ENCODE assay signal across 9 mouse cellular contexts in the genomic region with DNA sequence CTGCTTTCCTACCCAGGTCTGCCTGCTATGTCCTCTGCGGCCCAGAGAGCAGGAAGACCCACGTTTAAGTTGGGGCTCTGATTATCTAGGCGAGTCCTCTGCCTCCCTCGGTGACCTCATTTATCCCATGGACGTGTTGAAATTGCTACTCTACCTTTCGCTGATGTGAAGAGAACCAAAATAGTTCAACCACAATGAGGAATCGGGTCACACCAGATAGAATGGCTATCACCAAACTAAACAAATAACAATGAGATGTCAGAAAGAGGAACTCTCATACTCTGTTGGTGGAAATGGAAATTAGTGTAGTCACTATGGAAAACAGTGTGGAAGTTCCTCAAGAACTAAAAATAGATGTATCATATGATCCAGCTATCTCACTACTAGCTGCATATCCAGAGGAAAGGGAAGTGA. TPM values are rescaled to one million over a fixed set of nuclear protein-coding genes. Genes with fewer than 3 reads are reported as not detected.
DNase-seq lines count a peak whose midpoint lies in the region; ATAC-seq and TF ChIP-seq lines count a peak whose summit lies in the region.
"Had no signal": no experiment of that assay in that cellular context is flagged by ENCODE, and none has a peak within 500 bp of the region (broad histone marks: within the 10 kb centered on the region; RNA-seq: fewer than 3 reads in every experiment).

No protein-coding gene starts in this region.

- no peaks in the 10 kb centered on the region for H3K36me3 ChIP-seq in kidney, postnatal 0 days (ENCODE audit: insufficient read depth, low read length)
- no peaks in the 10 kb centered on the region for H3K36me3 ChIP-seq in heart, postnatal 0 days (replicated peaks; ENCODE audit: control insufficient read depth, insufficient read depth, low read length)

- peak overlapping the region; percentile 62; the same call in 1 of the 2 replicates for H3K27ac ChIP-seq in kidney, postnatal 0 days
- H3K27ac ChIP-seq in heart, postnatal 0 days (ENCODE audit: low read depth): peak overlapping the region; percentile 90

- no peaks in the 10 kb centered on the region for H3K27me3 ChIP-seq in kidney, postnatal 0 days (ENCODE audit: insufficient read depth, low read length)
- H3K27me3 ChIP-seq in heart, postnatal 0 days (ENCODE audit: control insufficient read depth, insufficient read depth, low read length): no peaks in the 10 kb centered on the region
- H3K27me3 ChIP-seq: Patski had no signal

- no peak for TF ChIP-seq EP300 in heart, postnatal 0 days (IDR thresholded peaks at IDR 0.05; ENCODE audit: low read depth)

- no peak overlapping the region for H3K4me2 ChIP-seq in kidney, postnatal 0 days (ENCODE audit: low read length)
- no peak overlapping the region for H3K4me2 ChIP-seq in heart, postnatal 0 days (ENCODE audit: low read depth, low read length)

- no peak for ATAC-seq in kidney, postnatal 0 days (replicated peaks; ENCODE audit: low FRiP score, low read depth)
- ATAC-seq in activated CD4-positive, CD25-positive, alpha-beta regulatory T cell, adult 4 months: peak; percentile 7
- peak; percentile 56 for ATAC-seq in heart, postnatal 0 days (ENCODE audit: insufficient read depth, low read depth)
- peak; percentile 19; the same call in 1 of the 2 replicates for ATAC-seq in megakaryocyte-erythroid progenitor cell, adult 5-6 weeks (replicated peaks; ENCODE audit: low FRiP score, low TSS enrichment, poor library complexity, severe bottlenecking)
- no peak for ATAC-seq in cerebellum, adult (ENCODE audit: insufficient number of reproducible peaks, low FRiP score, low TSS enrichment)

- TF ChIP-seq CTCF in kidney, postnatal 0 days (IDR thresholded peaks at IDR 0.05; ENCODE audit: low read depth): no peak
- no peak for TF ChIP-seq CTCF in heart, postnatal 0 days (IDR thresholded peaks at IDR 0.05; ENCODE audit: low read depth)

- WGBS in kidney, postnatal 0 days: 73% methylated on average over 7 of the region's 7 CpGs
- WGBS in heart, postnatal 0 days: 16% methylated on average over 7 of the region's 7 CpGs

- no peak overlapping the region for H3K4me3 ChIP-seq in kidney, postnatal 0 days (replicated peaks; ENCODE audit: low read depth, low read length)
- no peak overlapping the region for H3K4me3 ChIP-seq in heart, postnatal 0 days (ENCODE audit: low read depth, low read length)

- no peaks in the 10 kb centered on the region for H3K9me3 ChIP-seq in kidney, postnatal 0 days (replicated peaks; ENCODE audit: low read length)
- no peaks in the 10 kb centered on the region for H3K9me3 ChIP-seq in heart, postnatal 0 days (replicated peaks; ENCODE audit: control insufficient read depth, low read length)

- no peaks in the 10 kb centered on the region for H3K4me1 ChIP-seq in kidney, postnatal 0 days (replicated peaks; ENCODE audit: insufficient read depth, low read length)
- peaks cover 24% of the 10 kb centered on the region for H3K4me1 ChIP-seq in heart, postnatal 0 days (ENCODE audit: control insufficient read depth, insufficient read depth)

- H3K9ac ChIP-seq in kidney, postnatal 0 days (ENCODE audit: low read depth, low read length): 0 out of 2 replicates have a peak overlapping the region, but pooled peaks have one; percentile 5
- H3K9ac ChIP-seq in heart, postnatal 0 days (replicated peaks; ENCODE audit: low read depth, low read length): no peak overlapping the region

- DNase-seq in kidney, postnatal 0 days (ENCODE audit: low spot score): no peak
- DNase-seq in kidney, adult 8-10 months: no peak
- DNase-seq in heart, postnatal 0 days (ENCODE audit: low spot score): peak; percentile 63
- no peak for DNase-seq in right cerebral cortex, adult 18-20 months
- DNase-seq in adrenal gland, adult 2 months: no peak

RNA-seq across cellular contexts. Expression of gene Ankdd1a, which starts 22.1 kb away (rescaled TPM):
- 0.14 TPM in 1 of 2 replicates, not detected in the other for polyA plus RNA-seq in kidney, postnatal 0 days (2015; fragmentation: Nextera tagmentation; extraction: Ambion mirVana)
- polyA plus RNA-seq in activated CD4-positive, CD25-positive, alpha-beta regulatory T cell, adult 4 months (2017; shearing (Covaris generic)): under 1 TPM in 1 of 2 experiments, not detected in 1; 0.37 TPM
- not detected in 2 replicates for total RNA-seq in heart, postnatal 0 days (2014; rRNA removed; ENCODE audit: low replicate concordance)
- polyA plus RNA-seq in heart, postnatal 0 days (2015; fragmentation: Nextera tagmentation; extraction: Ambion mirVana): not detected in 2 replicates
- not detected in 2 replicates for total RNA-seq in megakaryocyte-erythroid progenitor cell, adult 5-6 weeks (2014; fragmentation: Nextera tagmentation)
- total RNA-seq in megakaryocyte-erythroid progenitor cell, adult 5-6 weeks (2017): not detected in 2 replicates
- total RNA-seq in adrenal gland, adult 2 months (2021): 1 to 10 TPM in 1 of 2 experiments, under 1 TPM in 1; 0.32 to 3.3 TPM
- polyA plus RNA-seq in adrenal gland, adult 2 months (2012; rRNA removed): 0.45 and 0.98 TPM in 2 replicates
- polyA plus RNA-seq: Patski had no signal

RNA-seq across cellular contexts. Expression of gene Plekho2, which starts 37.7 kb away (rescaled TPM):
- 13.4 and 14.6 TPM in 2 replicates for polyA plus RNA-seq in kidney, postnatal 0 days (2015; fragmentation: Nextera tagmentation; extraction: Ambion mirVana)
- 10 to 100 TPM; 48.8 to 64.6 TPM for polyA plus RNA-seq in activated CD4-positive, CD25-positive, alpha-beta regulatory T cell, adult 4 months (2017; shearing (Covaris generic))
- total RNA-seq in heart, postnatal 0 days (2014; rRNA removed; ENCODE audit: low replicate concordance): 12.8 and 21.0 TPM in 2 replicates
- polyA plus RNA-seq in heart, postnatal 0 days (2015; fragmentation: Nextera tagmentation; extraction: Ambion mirVana): 7.6 and 8.3 TPM in 2 replicates
- 29.1 and 29.3 TPM in 2 replicates for total RNA-seq in megakaryocyte-erythroid progenitor cell, adult 5-6 weeks (2014; fragmentation: Nextera tagmentation)
- total RNA-seq in megakaryocyte-erythroid progenitor cell, adult 5-6 weeks (2017): 14.2 and 16.8 TPM in 2 replicates
- total RNA-seq in adrenal gland, adult 2 months (2021): 10 to 100 TPM; 49.9 to 61.0 TPM
- polyA plus RNA-seq in adrenal gland, adult 2 months (2012; rRNA removed): 48.8 and 61.6 TPM in 2 replicates

RNA-seq across cellular contexts. Expression of gene Pif1, which starts 44.8 kb away (rescaled TPM):
- polyA plus RNA-seq in kidney, postnatal 0 days (2015; fragmentation: Nextera tagmentation; extraction: Ambion mirVana): 3.5 and 4.8 TPM in 2 replicates
- 1 to 10 TPM; 2.4 to 2.6 TPM for polyA plus RNA-seq in activated CD4-positive, CD25-positive, alpha-beta regulatory T cell, adult 4 months (2017; shearing (Covaris generic))
- 7.1 and 32.7 TPM in 2 replicates for total RNA-seq in heart, postnatal 0 days (2014; rRNA removed; ENCODE audit: low replicate concordance)
- 2.5 and 2.6 TPM in 2 replicates for polyA plus RNA-seq in heart, postnatal 0 days (2015; fragmentation: Nextera tagmentation; extraction: Ambion mirVana)
- 5.0 and 14.3 TPM in 2 replicates for total RNA-seq in megakaryocyte-erythroid progenitor cell, adult 5-6 weeks (2014; fragmentation: Nextera tagmentation)
- total RNA-seq in megakaryocyte-erythroid progenitor cell, adult 5-6 weeks (2017): 6.5 and 6.6 TPM in 2 replicates
- total RNA-seq in adrenal gland, adult 2 months (2021): under 1 TPM; 0.29 to 0.45 TPM
- 0.42 and 0.46 TPM in 2 replicates for polyA plus RNA-seq in adrenal gland, adult 2 months (2012; rRNA removed)

Comparison
In these comparisons a context has a peak if more than half of its experiments do, and no peak if none do; other contexts are left out.
1. ATAC-seq: peak in activated CD4-positive, CD25-positive, alpha-beta regulatory T cell, adult 4 months (single experiment), heart, postnatal 0 days (single experiment) and megakaryocyte-erythroid progenitor cell, adult 5-6 weeks (single experiment); none in kidney, postnatal 0 days (single experiment) and cerebellum, adult (single experiment).